Mouse (Mus musculus): Measurements from ENCODE around the gene Cct7. TPM values are rescaled to one million over a fixed set of nuclear protein-coding genes. Genes with fewer than 3 reads are reported as not detected.
A peak's percentile ranks its signal among the peaks of the same experiment; 100 is the strongest.

Cct7 gene
- total RNA-seq, 2 experiments from 2014 or later, result 206 to 214 TPM

- no peak for DNase-seq (ENCODE audit: low spot score in 2 of 2)
- intact Hi-C loops (cut with DNase I), result no loop called here
These were observed 40.3 kb downstream of the Cct7 start for GRCm38 (mm10) chr6:85491606-85492005.

GRCm38 (mm10) chr6:85496976-85497375 lies 45.7 kb downstream of the Cct7 start:
- no peak for DNase-seq (ENCODE audit: low spot score in 2 of 2)
- intact Hi-C loops (cut with DNase I), result no loop called here

- intact Hi-C loops (cut with DNase I), result no loop called here
- no peak for DNase-seq (ENCODE audit: low spot score in 2 of 2)
These were observed 46.8 kb downstream of the Cct7 start for GRCm38 (mm10) chr6:85498147-85498546.

GRCm38 (mm10) chr6:85500416-85500815 lies 49.1 kb downstream of the Cct7 start:
- intact Hi-C loops (cut with DNase I), result no loop called here
- no peak for DNase-seq (ENCODE audit: low spot score in 2 of 2)

- DNase-seq (ENCODE audit: low spot score in 2 of 2), result no peak
- intact Hi-C loops (cut with DNase I), result loop anchor here (1.0 kb wide), 1 partner anchor 50 kb away; the partner anchor contains the start of genes Cct7 and Pradc1
These were observed 50.3 kb downstream of the Cct7 start for GRCm38 (mm10) chr6:85501571-85502102.

GRCm38 (mm10) chr6:85502103-85502910 lies 51.0 kb downstream of the Cct7 start:
- intact Hi-C loops (cut with DNase I), result loop anchor here (1.0 kb wide), 1 partner anchor 51 kb away; the partner anchor contains the start of genes Cct7 and Pradc1
- peak; percentile 49 to 64 for DNase-seq (ENCODE audit: low spot score in 2 of 2)

- intact Hi-C loops (cut with DNase I), result loop anchor here (1.0 kb wide), 1 partner anchor 52 kb away; the partner anchor contains the start of genes Cct7 and Pradc1
- DNase-seq (ENCODE audit: low spot score in 2 of 2), result peak; percentile 79 to 84
These were observed 51.6 kb downstream of the Cct7 start, which contains the start of gene Fbxo41 for GRCm38 (mm10) chr6:85502911-85503250. Gene Fbxo41, minus strand, starts transcription at chr6:85502994.

- peak; percentile 18 to 47 for DNase-seq (ENCODE audit: low spot score in 2 of 2)
- intact Hi-C loops (cut with DNase I), result no loop called here
These were observed 53.6 kb downstream of the Cct7 start for GRCm38 (mm10) chr6:85504908-85505307.

- intact Hi-C loops (cut with DNase I), result no loop called here
- peak in 1 of 2 experiments; percentile 63 for DNase-seq (ENCODE audit: low spot score in 2 of 2)
These were observed 57.3 kb downstream of the Cct7 start for GRCm38 (mm10) chr6:85508602-85509001.

GRCm38 (mm10) chr6:85510476-85510875 lies 59.2 kb downstream of the Cct7 start:
- intact Hi-C loops (cut with DNase I), result loop anchor here (5.0 kb wide), 2 partner anchors 43 to 77 kb away; partner anchors contain the start of gene Alms1
- peak; percentile 81 to 91 for DNase-seq (ENCODE audit: low spot score in 2 of 2)

GRCm38 (mm10) chr6:85511286-85512055 lies 60.2 kb downstream of the Cct7 start:
- intact Hi-C loops (cut with DNase I), result loop anchor here (2.0 to 5.0 kb wide), 4 partner anchors 33 to 76 kb away; partner anchors contain the start of gene Alms1

GRCm38 (mm10) chr6:85512056-85512440 lies 60.7 kb downstream of the Cct7 start:
- no peak for DNase-seq (ENCODE audit: low spot score in 2 of 2)
- intact Hi-C loops (cut with DNase I), result loop anchor here (2.0 to 5.0 kb wide), 4 partner anchors 33 to 75 kb away; partner anchors contain the start of gene Alms1

More at GRCm38 (mm10) chr6:85511286-85512055, 60.2 kb downstream of the Cct7 start:
- DNase-seq (ENCODE audit: low spot score in 2 of 2), result peak; percentile 41 to 48

GRCm38 (mm10) chr6:85512577-85513530 lies 61.5 kb downstream of the Cct7 start:
- DNase-seq (ENCODE audit: low spot score in 2 of 2), result peak; percentile 40 to 55
- intact Hi-C loops (cut with DNase I), result loop anchor here (2.0 to 5.0 kb wide), 4 partner anchors 32 to 74 kb away; partner anchors contain the start of gene Alms1

GRCm38 (mm10) chr6:85513531-85513910 lies 62.2 kb downstream of the Cct7 start, which contains the start of gene Egr4:
Gene Egr4, minus strand, starts transcription at chr6:85513589.
- intact Hi-C loops (cut with DNase I), result loop anchor here (2.0 to 5.0 kb wide), 4 partner anchors 31 to 74 kb away; partner anchors contain the start of gene Alms1
- DNase-seq (ENCODE audit: low spot score in 2 of 2), result peak; percentile 94 to 98

- intact Hi-C loops (cut with DNase I), result no loop called here
- DNase-seq (ENCODE audit: low spot score in 2 of 2), result no peak
These were observed 64.6 kb downstream of the Cct7 start for GRCm38 (mm10) chr6:85515941-85516340.
